Mouse (Mus musculus) bone marrow, adult 2 months (tissue): ENCODE data around the gene Asb13.

Source experiments
- CTCF ChIP-seq: fragments of 200-500 bp; IDR thresholded peaks from 2 replicates; pipeline ENCODE4 v1.5.1; 2011; ENCODE audit warnings: low read length, control low read depth; ENCODE audit not compliant: control insufficient read depth, insufficient read depth
- POLR2A ChIP-seq: fragments of 200-500 bp; IDR thresholded peaks from 2 replicates; pipeline ENCODE4 v1.6.1; 2011; ENCODE audit warnings: low read depth, mild to moderate bottlenecking, control low read depth, low read length, borderline replicate concordance; ENCODE audit not compliant: control insufficient read depth

DNA sequence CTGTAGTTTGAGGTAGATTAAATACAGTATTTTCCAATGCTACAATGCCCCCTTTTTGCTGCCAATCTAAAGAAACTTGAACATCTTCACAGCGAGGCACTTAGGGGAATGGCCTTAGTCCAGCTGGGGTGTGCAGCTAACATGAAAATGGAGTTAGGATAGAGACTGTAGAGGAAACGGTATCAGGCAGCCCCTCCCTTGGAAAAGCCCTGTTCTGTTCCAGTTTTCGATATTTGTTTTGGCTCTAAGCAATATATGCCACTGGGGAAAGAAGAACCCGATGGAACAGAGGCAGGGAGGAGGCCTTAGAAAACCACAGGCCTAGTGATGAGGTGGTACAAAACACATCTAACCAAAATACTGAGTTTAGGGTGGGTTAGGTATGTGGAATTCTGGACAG is 42.0 kb downstream of the Asb13 start:
- TF ChIP-seq CTCF (no peak), POLR2A (no peak)
